ENCODE assay signal across 9 mouse cellular contexts in the genomic region with DNA sequence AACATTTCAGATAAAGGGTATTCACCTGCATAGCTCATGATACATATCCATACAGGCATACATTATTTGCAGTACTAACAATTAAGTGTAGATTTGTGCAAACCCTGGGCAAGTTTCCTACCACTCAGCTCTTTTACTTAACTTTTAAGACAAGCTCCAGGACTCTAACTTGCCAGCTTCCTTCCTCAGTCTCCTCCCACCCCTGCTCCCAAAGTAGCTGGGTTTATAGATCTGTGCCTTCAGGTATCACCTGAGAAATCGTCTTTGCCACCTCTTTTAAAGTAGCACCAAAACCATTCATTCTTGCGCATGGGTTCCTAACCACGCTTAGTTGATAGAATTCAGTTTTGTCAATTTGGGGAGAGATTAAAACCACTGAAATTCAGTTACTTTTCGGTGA. TPM values are rescaled to one million over a fixed set of nuclear protein-coding genes. Genes with fewer than 3 reads are reported as not detected.
DNase-seq lines count a peak whose midpoint lies in the region; ATAC-seq lines count a peak whose summit lies in the region.
"Had no signal": no experiment of that assay in that cellular context is flagged by ENCODE, and none has a peak within 500 bp of the region (broad histone marks: within the 10 kb centered on the region; RNA-seq: fewer than 3 reads in every experiment).

No protein-coding gene starts in this region.

- 0 out of 2 replicates have a peak overlapping the region, but pooled peaks have one; percentile 0 for H3K9ac ChIP-seq in lung, embryonic 15.5 days
- peak overlapping the region; percentile 52; the same call in 1 of the 2 replicates for H3K9ac ChIP-seq in embryonic facial prominence, embryonic 13.5 days
- no peak overlapping the region for H3K9ac ChIP-seq in limb, embryonic 11.5 days (ENCODE audit: low read length)

- H3K36me3 ChIP-seq in lung, embryonic 15.5 days, result no peaks in the 10 kb centered on the region
- no peaks in the 10 kb centered on the region for H3K36me3 ChIP-seq in embryonic facial prominence, embryonic 13.5 days
- no peaks in the 10 kb centered on the region for H3K36me3 ChIP-seq in limb, embryonic 11.5 days (ENCODE audit: control insufficient read depth, insufficient read depth, low read length)
- H3K36me3 ChIP-seq in splenic B cell, adult 2 months (ENCODE audit: control insufficient read depth, insufficient read depth, low read length, poor library complexity, severe bottlenecking), result no peaks in the 10 kb centered on the region

- peak overlapping the region; percentile 93 for H3K4me3 ChIP-seq in lung, embryonic 15.5 days
- peak overlapping the region; percentile 84 for H3K4me3 ChIP-seq in embryonic facial prominence, embryonic 13.5 days
- H3K4me3 ChIP-seq in limb, embryonic 11.5 days (ENCODE audit: low read depth, low read length), result no peak overlapping the region; the same call in 1 of the 2 replicates

- no peaks in the 10 kb centered on the region for H3K27me3 ChIP-seq in lung, embryonic 15.5 days
- H3K27me3 ChIP-seq in embryonic facial prominence, embryonic 13.5 days, result no peaks in the 10 kb centered on the region
- no peaks in the 10 kb centered on the region for H3K27me3 ChIP-seq in limb, embryonic 11.5 days (ENCODE audit: control insufficient read depth, insufficient read depth, low read length)
- H3K27me3 ChIP-seq in splenic B cell, adult 2 months (ENCODE audit: control insufficient read depth, insufficient read depth, low read length, poor library complexity, severe bottlenecking), result no peaks in the 10 kb centered on the region

- H3K27ac ChIP-seq in lung, embryonic 15.5 days, result peak overlapping the region; percentile 31; the same call in 1 of the 2 replicates
- peak overlapping the region; percentile 55 for H3K27ac ChIP-seq in embryonic facial prominence, embryonic 13.5 days
- H3K27ac ChIP-seq in limb, embryonic 11.5 days (replicated peaks; ENCODE audit: low read depth, low read length), result no peak overlapping the region

- 36% methylated on average over 4 of the region's 4 CpGs for WGBS in lung, embryonic 15.5 days
- 48% methylated on average over 4 of the region's 4 CpGs for WGBS in embryonic facial prominence, embryonic 13.5 days
- 53% methylated on average over 4 of the region's 4 CpGs for WGBS in limb, embryonic 11.5 days

- DNase-seq in lung, postnatal 10 days, result no peak
- no peak for DNase-seq in limb, embryonic 11.5 days (ENCODE audit: low spot score)
- DNase-seq in splenic B cell, adult 2 months (ENCODE audit: low read depth, low spot score), result peak; percentile 11
- DNase-seq in ovary, postnatal 36 days (ENCODE audit: low spot score), result no peak
- DNase-seq: gastrocnemius, postnatal 36 days had no signal

- peak overlapping the region; percentile 59 for H3K4me2 ChIP-seq in lung, embryonic 15.5 days
- peak overlapping the region; percentile 71 for H3K4me2 ChIP-seq in embryonic facial prominence, embryonic 13.5 days
- peak overlapping the region; percentile 46 for H3K4me2 ChIP-seq in limb, embryonic 11.5 days (ENCODE audit: low read depth, severe bottlenecking)

- H3K9me3 ChIP-seq in lung, embryonic 15.5 days, result no peaks in the 10 kb centered on the region
- no peaks in the 10 kb centered on the region for H3K9me3 ChIP-seq in embryonic facial prominence, embryonic 13.5 days
- H3K9me3 ChIP-seq in limb, embryonic 11.5 days (ENCODE audit: control insufficient read depth, low read length), result no peaks in the 10 kb centered on the region

- H3K4me1 ChIP-seq in lung, embryonic 15.5 days, result peaks cover 18% of the 10 kb centered on the region
- peaks cover 23% of the 10 kb centered on the region for H3K4me1 ChIP-seq in embryonic facial prominence, embryonic 13.5 days
- H3K4me1 ChIP-seq in limb, embryonic 11.5 days (ENCODE audit: control insufficient read depth, insufficient read depth, low read length), result peaks cover 5% of the 10 kb centered on the region; the same call in 1 of the 2 replicates

- ATAC-seq in lung, embryonic 15.5 days (ENCODE audit: borderline replicate concordance, extremely low read depth, low FRiP score, low TSS enrichment), result no peak
- no peak for ATAC-seq in embryonic facial prominence, embryonic 13.5 days (ENCODE audit: insufficient number of reproducible peaks, insufficient read depth, low FRiP score, low TSS enrichment, low read depth)
- ATAC-seq in limb, embryonic 11.5 days (ENCODE audit: insufficient number of reproducible peaks, low FRiP score, low TSS enrichment, low read depth), result no peak
- no peak for ATAC-seq in monocyte, adult 5-6 weeks (replicated peaks; ENCODE audit: insufficient number of reproducible peaks, low FRiP score, low TSS enrichment, poor library complexity, severe bottlenecking)
- no peak for ATAC-seq in erythroid progenitor cell, adult 5-6 weeks (replicated peaks; ENCODE audit: low FRiP score, poor library complexity, severe bottlenecking)

RNA-seq across cellular contexts. Expression of a gene that starts 41.1 kb away (rescaled TPM):
- polyA plus RNA-seq in lung, embryonic 15.5 days (2015; fragmentation: Nextera tagmentation; extraction: Ambion mirVana), result 41.3 and 42.7 TPM in 2 replicates
- polyA plus RNA-seq in embryonic facial prominence, embryonic 13.5 days (2015; fragmentation: Nextera tagmentation; extraction: Ambion mirVana), result 58.5 and 62.2 TPM in 2 replicates
- 68.5 and 73.7 TPM in 2 replicates for polyA plus RNA-seq in limb, embryonic 11.5 days (2014; fragmentation: Nextera tagmentation; extraction: Ambion mirVana)
- total RNA-seq in monocyte, adult 5-6 weeks (2017), result 9.0 to 19.3 TPM (median 13.2 TPM) in 3 replicates
- 5.0 and 6.7 TPM in 2 replicates for total RNA-seq in erythroid progenitor cell, adult 5-6 weeks (2015; ENCODE audit: low replicate concordance)
- 1.3 and 3.0 TPM in 2 replicates for total RNA-seq in erythroid progenitor cell, adult 5-6 weeks (2017; ENCODE audit: low replicate concordance)
